Mouse (Mus musculus): ENCODE data around the gene Dysf. TPM values are rescaled to one million over a fixed set of nuclear protein-coding genes. Genes with fewer than 3 reads are reported as not detected.

Gene Dysf
- polyA plus RNA-seq, 1 experiment, result 20.7 TPM

DNA sequence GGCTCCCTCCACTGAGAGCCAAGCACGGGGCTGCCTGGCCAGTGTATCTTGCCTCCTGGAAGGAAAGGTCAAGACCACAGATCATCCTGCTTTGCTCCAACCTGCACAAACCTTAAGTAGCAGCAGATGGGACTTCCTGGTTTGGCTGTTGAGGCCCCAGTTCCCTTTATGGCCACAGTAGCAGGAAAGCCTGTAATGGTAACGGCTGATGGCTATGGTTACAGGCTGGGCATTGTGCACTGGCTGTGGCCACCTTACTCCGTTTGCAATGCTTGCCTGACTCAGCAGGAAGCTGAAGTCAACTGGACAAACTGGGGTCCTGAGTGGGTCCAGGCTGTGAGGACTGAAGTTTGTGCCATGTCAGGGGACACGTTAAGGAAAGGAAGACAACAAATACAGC lies 200.2 kb downstream of the Dysf start:
- WGBS, result 79% methylated on average over 4 of the region's 4 CpGs
- Histone ChIP-seq H3K36me3 (ENCODE audit: control insufficient read depth, insufficient read depth, low read length) (no peaks in the 10 kb centered on the region), H3K4me3 (ENCODE audit: insufficient read depth, low read depth, low read length) (no peak overlapping the region), H3K27ac (ENCODE audit: insufficient read depth, low read depth, low read length) (no peak overlapping the region), H3K4me1 (ENCODE audit: control insufficient read depth, insufficient read depth, low read length) (no peaks in the 10 kb centered on the region), H3K27me3 (replicated peaks; ENCODE audit: control insufficient read depth, insufficient read depth, low read length) (no peaks in the 10 kb centered on the region)
- DNase-seq, result no peak
- TF ChIP-seq POLR2A (IDR thresholded peaks at IDR 0.05; ENCODE audit: low read depth, low read length) (no peak), CTCF (conservative IDR thresholded peaks at IDR 0.05; ENCODE audit: insufficient read depth, insufficient read length, low read depth, low read length) (no peak)

DNA sequence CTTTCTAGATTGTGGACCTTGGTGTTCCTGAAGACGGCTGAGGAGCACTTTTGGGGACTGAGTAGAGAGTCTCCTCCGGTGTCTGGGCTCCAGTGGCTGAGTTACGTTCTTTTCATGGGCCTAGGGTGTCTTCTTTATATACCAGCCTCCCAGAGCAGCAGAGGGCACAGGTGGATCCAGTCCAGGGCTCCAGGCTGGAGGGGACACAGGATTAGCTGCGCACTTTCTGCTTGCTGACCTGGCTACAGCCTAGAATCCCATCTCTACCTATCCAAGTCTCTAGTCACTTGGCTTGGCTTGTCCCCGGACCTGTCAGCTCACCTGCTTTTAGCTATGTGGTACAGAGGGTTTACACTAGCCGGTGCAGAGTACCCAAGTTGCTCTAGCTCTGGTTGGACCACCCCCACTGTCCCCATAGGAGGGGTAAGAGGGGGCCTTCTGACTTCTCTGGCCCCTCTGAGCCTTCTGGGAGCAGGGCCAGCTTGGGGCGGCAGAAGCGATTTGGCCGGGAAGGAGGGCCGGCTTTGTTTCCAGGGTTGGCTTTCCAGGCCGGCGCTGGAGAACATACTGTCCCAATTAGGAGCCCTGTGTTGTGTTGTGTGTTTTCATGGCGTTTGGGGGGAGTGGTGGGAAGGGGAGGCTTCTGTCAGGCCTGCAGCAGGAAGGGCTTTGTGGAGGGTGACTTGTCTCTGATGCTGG lies 201.5 kb downstream of the Dysf start:
- WGBS, result 86% methylated on average over 13 of the region's 13 CpGs
- no peaks in the 10 kb centered on the region for H3K36me3 ChIP-seq (ENCODE audit: control insufficient read depth, insufficient read depth, low read length)

DNA sequence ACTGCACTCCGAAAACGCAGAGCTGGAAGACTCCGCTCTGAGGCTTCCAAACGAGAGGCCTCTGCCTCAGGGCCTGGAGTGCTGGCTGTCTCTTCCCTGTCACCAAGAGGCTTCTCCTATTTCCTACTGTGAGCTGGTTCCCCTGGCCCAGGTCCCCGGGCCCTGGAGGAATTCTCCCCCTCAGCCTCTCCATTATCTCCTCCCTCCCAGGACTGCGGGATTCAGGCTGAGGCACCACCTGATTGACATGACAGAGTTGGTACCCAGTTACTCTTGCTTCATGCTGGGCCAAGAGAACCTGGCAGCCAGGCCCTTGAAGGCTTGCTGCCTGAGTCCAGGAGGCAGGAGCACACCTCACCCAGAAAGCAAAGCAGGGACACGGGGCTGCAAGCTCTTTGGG lies 203.1 kb downstream of the Dysf start:
- Histone ChIP-seq H3K27ac (ENCODE audit: insufficient read depth, low read depth, low read length) (no peak overlapping the region), H3K4me3 (ENCODE audit: insufficient read depth, low read depth, low read length) (no peak overlapping the region), H3K36me3 (ENCODE audit: control insufficient read depth, insufficient read depth, low read length) (no peaks in the 10 kb centered on the region), H3K27me3 (replicated peaks; ENCODE audit: control insufficient read depth, insufficient read depth, low read length) (no peaks in the 10 kb centered on the region), H3K4me1 (ENCODE audit: control insufficient read depth, insufficient read depth, low read length) (no peaks in the 10 kb centered on the region)
- TF ChIP-seq CTCF (conservative IDR thresholded peaks at IDR 0.05; ENCODE audit: insufficient read depth, insufficient read length, low read depth, low read length), result no peak
- TF ChIP-seq POLR2A (IDR thresholded peaks at IDR 0.05; ENCODE audit: low read depth, low read length), result no peak
- no peak for DNase-seq
- WGBS, result 88% methylated on average over 7 of the region's 7 CpGs

More for the DNA sequence above, 201.5 kb downstream of the Dysf start:
- Histone ChIP-seq H3K27ac (ENCODE audit: insufficient read depth, low read depth, low read length) (no peak overlapping the region), H3K4me3 (ENCODE audit: insufficient read depth, low read depth, low read length) (no peak overlapping the region), H3K27me3 (replicated peaks; ENCODE audit: control insufficient read depth, insufficient read depth, low read length) (no peaks in the 10 kb centered on the region), H3K4me1 (ENCODE audit: control insufficient read depth, insufficient read depth, low read length) (no peaks in the 10 kb centered on the region)
- DNase-seq, result no peak
- TF ChIP-seq CTCF (conservative IDR thresholded peaks at IDR 0.05; ENCODE audit: insufficient read depth, insufficient read length, low read depth, low read length) (no peak), POLR2A (IDR thresholded peaks at IDR 0.05; ENCODE audit: low read depth, low read length) (no peak)

GRCm38 (mm10) chr6:84213101-84213500 lies 204.7 kb downstream of the Dysf start:
- peak; percentile 57 for DNase-seq
- no peak overlapping the region for H3K27ac ChIP-seq (ENCODE audit: insufficient read depth, low read depth, low read length)
- WGBS, result 43% methylated on average over 3 of the region's 3 CpGs
- H3K4me1 ChIP-seq (ENCODE audit: control insufficient read depth, insufficient read depth, low read length), result no peaks in the 10 kb centered on the region
- no peak overlapping the region for H3K4me3 ChIP-seq (ENCODE audit: insufficient read depth, low read depth, low read length)
- H3K27me3 ChIP-seq (replicated peaks; ENCODE audit: control insufficient read depth, insufficient read depth, low read length), result no peaks in the 10 kb centered on the region
- H3K36me3 ChIP-seq (ENCODE audit: control insufficient read depth, insufficient read depth, low read length), result no peaks in the 10 kb centered on the region
- no peak for TF ChIP-seq CTCF (conservative IDR thresholded peaks at IDR 0.05; ENCODE audit: insufficient read depth, insufficient read length, low read depth, low read length)
- TF ChIP-seq POLR2A (IDR thresholded peaks at IDR 0.05; ENCODE audit: low read depth, low read length), result no peak

- Histone ChIP-seq H3K4me1 (ENCODE audit: control insufficient read depth, insufficient read depth, low read length) (no peaks in the 10 kb centered on the region), H3K27ac (ENCODE audit: insufficient read depth, low read depth, low read length) (no peak overlapping the region), H3K36me3 (ENCODE audit: control insufficient read depth, insufficient read depth, low read length) (no peaks in the 10 kb centered on the region), H3K4me3 (ENCODE audit: insufficient read depth, low read depth, low read length) (no peak overlapping the region), H3K27me3 (replicated peaks; ENCODE audit: control insufficient read depth, insufficient read depth, low read length) (no peaks in the 10 kb centered on the region)
- no peak for TF ChIP-seq CTCF (conservative IDR thresholded peaks at IDR 0.05; ENCODE audit: insufficient read depth, insufficient read length, low read depth, low read length)
- TF ChIP-seq POLR2A (IDR thresholded peaks at IDR 0.05; ENCODE audit: low read depth, low read length), result no peak
- 73% methylated on average over 1 of the region's 1 CpGs for WGBS
- no peak for DNase-seq
Observed at GRCm38 (mm10) chr6:84217216-84217933, 209.0 kb downstream of the Dysf start.

DNA sequence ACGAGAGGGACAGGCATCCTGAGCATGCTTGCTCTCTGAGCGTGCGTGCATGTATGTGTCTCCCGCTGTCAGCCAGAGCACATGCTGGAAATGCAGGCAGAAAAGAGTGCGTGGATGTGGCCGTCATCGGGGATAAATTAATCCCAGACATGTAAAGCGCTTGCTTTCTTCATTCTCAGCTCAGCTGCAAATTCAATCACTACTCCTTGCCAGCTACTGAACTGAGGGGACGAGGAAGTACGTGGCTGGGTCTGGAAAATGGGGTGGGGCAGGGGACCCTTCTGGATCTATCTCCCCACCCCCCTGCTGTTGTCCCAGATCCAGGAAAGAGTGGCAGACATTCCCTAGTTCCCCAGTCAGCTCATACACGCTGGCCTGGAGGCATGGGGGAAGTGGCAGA lies 210.7 kb downstream of the Dysf start:
- no peaks in the 10 kb centered on the region for H3K36me3 ChIP-seq (ENCODE audit: control insufficient read depth, insufficient read depth, low read length)
- TF ChIP-seq CTCF (conservative IDR thresholded peaks at IDR 0.05; ENCODE audit: insufficient read depth, insufficient read length, low read depth, low read length), result no peak
- no peak for TF ChIP-seq POLR2A (IDR thresholded peaks at IDR 0.05; ENCODE audit: low read depth, low read length)
- peaks cover under 1% of the 10 kb centered on the region; the same call in 1 of the 2 replicates for H3K4me1 ChIP-seq (ENCODE audit: control insufficient read depth, insufficient read depth, low read length)
- no peak overlapping the region for H3K27ac ChIP-seq (ENCODE audit: insufficient read depth, low read depth, low read length)
- H3K27me3 ChIP-seq (replicated peaks; ENCODE audit: control insufficient read depth, insufficient read depth, low read length), result no peaks in the 10 kb centered on the region
- no peak overlapping the region for H3K4me3 ChIP-seq (ENCODE audit: insufficient read depth, low read depth, low read length)
- 83% methylated on average over 11 of the region's 11 CpGs for WGBS
- DNase-seq, result no peak

GRCm38 (mm10) chr6:84224861-84225260 lies 216.5 kb downstream of the Dysf start:
- no peaks in the 10 kb centered on the region for H3K27me3 ChIP-seq (replicated peaks; ENCODE audit: control insufficient read depth, insufficient read depth, low read length)
- no peaks in the 10 kb centered on the region for H3K36me3 ChIP-seq (ENCODE audit: control insufficient read depth, insufficient read depth, low read length)
- no peak overlapping the region for H3K4me3 ChIP-seq (ENCODE audit: insufficient read depth, low read depth, low read length)
- TF ChIP-seq POLR2A (IDR thresholded peaks at IDR 0.05; ENCODE audit: low read depth, low read length) (no peak), CTCF (conservative IDR thresholded peaks at IDR 0.05; ENCODE audit: insufficient read depth, insufficient read length, low read depth, low read length) (no peak)
- H3K4me1 ChIP-seq (ENCODE audit: control insufficient read depth, insufficient read depth, low read length), result peaks cover 18% of the 10 kb centered on the region
- peak; percentile 91 for DNase-seq
- H3K27ac ChIP-seq (ENCODE audit: insufficient read depth, low read depth, low read length), result peak overlapping the region; percentile 2
- WGBS, result 6% methylated on average over 4 of the region's 4 CpGs

All from kidney, adult 2 months (tissue).